Mouse (Mus musculus) testis, adult 2 months (tissue): Measurements from ENCODE around the gene Cfd. TPM values are rescaled to one million over a fixed set of nuclear protein-coding genes. Genes with fewer than 3 reads are reported as not detected.

Source experiments
- H3K27ac ChIP-seq: fragments of 200-500 bp; 2 replicates; pipeline ENCODE4 v1.5.1; 2012; ENCODE audit warnings: low read depth, low read length; ENCODE audit not compliant: control insufficient read depth, insufficient read depth
- H3K27me3 ChIP-seq: fragments of 200-500 bp; 2 replicates; pipeline ENCODE4 v1.6.1; 2012; ENCODE audit warnings: mild to moderate bottlenecking, low read length, moderate library complexity; ENCODE audit not compliant: control insufficient read depth, insufficient read depth
- H3K36me3 ChIP-seq: fragments of 200-500 bp; 2 replicates; pipeline ENCODE4 v1.6.1; 2012; ENCODE audit warnings: mild to moderate bottlenecking, low read length; ENCODE audit not compliant: control insufficient read depth, insufficient read depth
- H3K4me1 ChIP-seq: fragments of 200-500 bp; 2 replicates; pipeline ENCODE4 v1.6.1; 2012; ENCODE audit warnings: low read length; ENCODE audit not compliant: control insufficient read depth, insufficient read depth
- H3K4me3 ChIP-seq: fragments of 200-500 bp; 2 replicates; pipeline ENCODE4 v1.5.1; 2012; ENCODE audit warnings: low read depth, mild to moderate bottlenecking, low read length, moderate library complexity, mixed read lengths; ENCODE audit not compliant: control insufficient read depth
- CTCF ChIP-seq: fragments of 200-500 bp; IDR thresholded peaks from 2 replicates; pipeline ENCODE4 v1.5.1; 2012; ENCODE audit warnings: low read depth, mild to moderate bottlenecking, inconsistent platforms, low read length, moderate library complexity; ENCODE audit not compliant: control insufficient read depth, insufficient read depth, insufficient replicate concordance
- POLR2A ChIP-seq: fragments of 200-500 bp; IDR thresholded peaks from 2 replicates; pipeline ENCODE4 v1.6.1; 2012; ENCODE audit warnings: low read depth, mild to moderate bottlenecking, inconsistent platforms, low read length, moderate library complexity; ENCODE audit not compliant: control insufficient read depth
- polyA plus RNA-seq: library from polyadenylated mRNA; depleted of rRNA; stranded (reverse); fragments of >200 nt; gene quantifications from 2 replicates; pipeline ENCODE4 v1.2.3, GENCODE M21; 2012

Gene Cfd
- polyA plus RNA-seq, 1 experiment = 18.0 TPM

DNA sequence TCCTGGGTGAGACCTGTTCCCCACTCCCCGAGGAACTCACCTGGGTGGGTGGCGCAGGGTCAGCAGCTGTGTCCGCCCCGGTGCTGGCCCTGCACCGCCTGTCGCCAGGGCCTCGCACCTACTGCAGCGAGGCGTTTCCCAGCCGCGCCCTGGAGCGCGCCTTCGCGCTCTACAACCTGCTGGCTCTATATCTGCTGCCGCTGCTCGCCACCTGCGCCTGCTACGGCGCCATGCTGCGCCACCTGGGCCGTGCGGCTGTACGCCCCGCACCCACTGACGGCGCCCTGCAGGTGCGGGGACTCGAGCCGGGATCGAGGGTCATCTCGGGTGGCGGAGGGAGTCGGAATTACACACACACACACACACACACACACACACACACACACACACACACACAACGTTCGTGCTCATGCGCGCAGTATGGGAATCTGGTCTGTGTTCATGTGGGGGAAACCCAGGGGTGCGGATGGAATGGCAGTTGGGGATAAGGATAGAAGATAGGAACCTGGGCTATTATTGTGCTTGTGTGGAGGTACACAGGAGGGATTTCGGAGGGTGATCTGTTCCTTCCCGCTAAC lies 30.4 kb downstream of the Cfd start, which contains the start of gene R3hdm4:
TSS of gene R3hdm4 (minus strand) at position 251 of the 578 bp plus-strand sequence.
- Histone ChIP-seq H3K27ac (no peak within 1 kb of the TSS), H3K4me1 (peaks cover 30% of the 10 kb centered on the region), H3K36me3 (no peaks in the 10 kb centered on the region), H3K4me3 (no peak within 1 kb of the TSS; the same call in 1 of the 2 replicates), H3K27me3 (no peaks in the 10 kb centered on the region)
- TF ChIP-seq CTCF (no peak), POLR2A (no peak)

DNA sequence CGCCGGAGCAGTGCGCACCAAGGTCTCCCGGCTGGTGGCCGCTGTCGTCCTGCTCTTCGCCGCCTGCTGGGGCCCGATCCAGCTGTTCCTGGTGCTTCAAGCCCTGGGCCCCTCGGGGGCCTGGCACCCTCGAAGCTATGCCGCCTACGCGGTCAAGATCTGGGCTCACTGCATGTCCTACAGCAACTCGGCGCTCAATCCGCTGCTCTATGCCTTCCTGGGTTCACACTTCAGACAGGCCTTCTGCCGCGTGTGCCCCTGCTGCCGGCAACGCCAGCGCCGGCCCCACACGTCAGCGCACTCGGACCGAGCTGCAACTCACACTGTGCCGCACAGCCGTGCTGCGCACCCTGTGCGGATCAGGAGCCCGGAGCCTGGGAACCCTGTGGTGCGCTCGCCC lies 30.9 kb downstream of the Cfd start:
- H3K27me3 ChIP-seq = no peaks in the 10 kb centered on the region
- no peak overlapping the region for H3K27ac ChIP-seq
- H3K4me3 ChIP-seq = no peak overlapping the region
- H3K4me1 ChIP-seq = peaks cover 30% of the 10 kb centered on the region
- H3K36me3 ChIP-seq = no peaks in the 10 kb centered on the region
- no peak for TF ChIP-seq POLR2A
- no peak for TF ChIP-seq CTCF

DNA sequence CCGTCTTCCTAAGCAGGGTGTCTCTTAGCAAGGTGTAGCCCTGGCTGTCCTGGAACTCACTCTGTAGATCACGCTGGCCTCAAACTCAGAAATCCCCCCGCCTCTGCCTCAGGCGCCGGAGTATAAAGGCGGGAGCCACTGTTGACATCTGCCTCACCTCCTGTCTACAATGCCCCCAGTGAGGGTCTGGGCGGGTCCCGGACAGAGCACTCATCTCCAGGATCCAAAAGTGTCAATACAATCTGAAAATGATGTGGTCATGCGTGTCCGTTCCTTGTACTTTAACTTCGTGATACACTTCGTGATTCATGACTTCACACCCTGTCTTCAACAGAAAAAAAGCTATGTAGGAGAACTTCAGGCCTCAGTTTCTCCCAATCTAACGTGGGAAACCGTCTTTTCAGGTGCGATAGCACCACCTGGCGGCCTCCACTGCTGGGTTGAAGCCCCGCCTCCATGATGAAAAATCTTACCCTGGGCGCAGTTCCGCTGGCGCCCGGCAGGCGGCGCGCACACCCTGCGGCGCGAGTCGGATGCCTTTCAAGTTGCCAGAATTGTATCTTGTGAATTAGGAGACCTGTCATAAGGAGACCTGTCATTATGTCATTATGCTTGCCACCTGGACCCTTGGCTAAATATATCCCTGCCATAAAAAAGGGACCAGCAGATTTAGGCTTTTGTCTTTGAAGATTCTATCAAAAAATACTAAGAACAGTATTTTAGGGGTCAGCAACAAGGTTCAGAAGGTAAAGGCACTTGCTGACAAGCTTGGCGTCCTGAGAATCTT lies 34.5 kb downstream of the Cfd start:
- peaks cover 31% of the 10 kb centered on the region for H3K4me1 ChIP-seq
- TF ChIP-seq POLR2A (no peak), CTCF (peak; percentile 100)
- peak overlapping the region; percentile 74 for H3K4me3 ChIP-seq
- H3K27me3 ChIP-seq = no peaks in the 10 kb centered on the region
- no peaks in the 10 kb centered on the region for H3K36me3 ChIP-seq
- no peak overlapping the region for H3K27ac ChIP-seq

DNA sequence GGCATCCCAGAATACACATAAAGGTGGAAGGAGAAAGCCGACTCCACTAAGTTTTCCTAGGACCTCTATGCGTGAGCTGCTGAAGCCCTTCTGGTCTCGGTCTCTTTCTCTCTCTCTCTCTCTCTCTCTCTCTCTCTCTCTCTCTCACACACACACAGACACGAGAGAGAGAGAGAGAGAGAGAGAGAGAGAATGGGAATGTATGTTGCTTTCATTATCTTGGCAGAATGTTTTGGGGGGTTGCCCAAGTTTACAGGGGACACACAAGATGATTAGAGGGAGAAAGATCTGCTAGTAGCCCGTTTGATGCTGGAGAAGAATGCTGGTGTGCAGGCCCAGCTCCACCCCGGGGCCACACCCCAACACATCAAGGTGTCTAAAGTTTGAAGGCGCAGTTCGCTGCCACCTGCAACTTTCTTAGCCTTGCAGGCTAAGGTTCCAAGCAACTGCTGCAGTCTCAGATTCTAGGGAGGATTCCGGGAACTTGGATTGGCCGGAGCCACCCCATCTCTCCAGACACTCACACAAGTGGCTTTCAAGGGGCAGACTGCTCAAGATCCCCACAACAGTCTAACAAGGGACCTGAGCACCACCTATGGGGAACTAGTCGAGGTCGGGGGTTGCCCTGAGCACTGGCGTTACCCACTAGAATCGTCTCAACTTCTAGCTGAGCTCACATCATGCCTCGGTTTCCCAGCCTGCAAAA lies 35.3 kb downstream of the Cfd start:
- Histone ChIP-seq H3K27ac (peak overlapping the region; percentile 88), H3K4me3 (peak overlapping the region; percentile 78), H3K4me1 (peaks cover 26% of the 10 kb centered on the region), H3K27me3 (no peaks in the 10 kb centered on the region), H3K36me3 (no peaks in the 10 kb centered on the region)
- no peak for TF ChIP-seq POLR2A
- no peak for TF ChIP-seq CTCF

DNA sequence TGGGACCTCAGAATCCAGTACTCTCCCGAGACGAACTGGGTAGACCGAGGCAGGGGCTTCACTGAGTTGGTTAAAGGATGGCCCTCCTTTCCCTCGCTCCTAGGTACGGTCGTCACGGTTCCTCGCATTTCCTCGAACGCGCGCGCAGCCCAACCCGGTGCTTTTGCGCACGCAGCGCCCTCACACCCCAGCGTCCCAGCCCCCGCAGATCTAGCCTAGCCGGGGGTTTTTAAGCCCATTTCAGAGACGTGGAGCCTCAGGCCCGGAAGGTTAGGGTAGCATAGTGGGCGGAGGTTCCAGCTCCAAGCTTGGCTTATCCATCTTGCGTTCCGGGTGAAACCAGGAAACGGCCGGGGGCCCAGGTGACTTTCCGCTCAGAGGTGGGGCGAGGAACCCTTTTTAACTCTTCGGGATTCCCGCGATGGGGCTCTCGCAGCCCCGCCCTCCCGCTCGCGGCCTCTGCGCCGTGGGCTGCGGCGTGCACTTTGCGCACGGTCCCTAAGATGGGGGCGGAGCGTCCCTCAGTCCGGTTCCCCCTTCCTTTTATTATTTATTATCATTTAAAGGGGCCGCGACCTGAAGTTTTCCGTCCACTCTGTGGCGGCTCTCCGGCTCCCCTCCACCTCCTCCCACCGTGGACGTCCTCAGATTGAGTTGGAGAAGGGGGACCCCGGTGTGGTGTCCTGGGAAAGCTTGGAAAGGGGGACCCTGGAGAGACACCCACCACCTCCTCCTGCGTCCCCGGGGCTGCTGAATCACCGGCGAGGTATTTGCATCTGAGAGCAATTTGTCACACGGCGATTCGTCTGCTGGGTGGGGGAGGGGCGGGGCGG lies 36.1 kb downstream of the Cfd start, which contains the start of gene Arid3a:
TSS of gene Arid3a (plus strand) at position 553 of the 833 bp plus-strand sequence.
- no peaks in the 10 kb centered on the region for H3K27me3 ChIP-seq
- peaks cover 26% of the 10 kb centered on the region for H3K4me1 ChIP-seq
- H3K27ac ChIP-seq = peak within 1 kb of the TSS; percentile 88

DNA sequence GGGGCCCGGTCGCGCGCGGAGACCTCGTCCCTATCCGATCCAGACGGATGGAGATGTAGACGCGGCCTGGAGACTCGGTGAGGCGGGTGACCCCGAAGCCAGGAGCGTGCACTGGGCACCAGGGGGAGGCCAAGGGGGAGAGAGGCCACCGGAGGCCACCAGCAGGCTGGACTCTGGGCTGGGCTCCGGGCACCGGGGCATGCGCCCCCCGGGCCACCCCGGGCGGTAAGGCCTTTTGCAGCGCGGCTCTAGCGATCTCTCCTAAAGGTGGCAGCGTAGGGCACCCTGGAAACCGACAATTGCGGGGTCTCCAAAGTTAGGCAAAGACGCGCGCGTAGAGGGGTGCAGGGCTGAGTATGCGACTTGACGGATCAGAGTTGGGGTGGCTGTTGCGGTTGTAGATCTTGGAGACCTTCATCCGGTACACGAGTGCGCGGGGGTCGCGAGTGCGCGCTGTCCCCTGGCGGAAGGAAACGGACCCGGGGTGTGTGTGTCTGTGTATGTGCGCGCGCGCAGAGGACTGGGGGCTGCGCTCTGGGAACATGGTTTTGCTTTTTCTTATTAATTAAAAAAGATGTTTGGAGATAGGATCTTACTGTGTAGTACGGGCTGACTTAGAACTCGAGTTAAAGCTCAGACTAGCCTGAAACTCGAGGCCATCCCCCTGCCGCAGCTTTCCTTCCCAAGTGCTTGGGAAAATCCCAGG lies 36.8 kb downstream of the Cfd start:
- no peaks in the 10 kb centered on the region for H3K27me3 ChIP-seq

More for the DNA sequence above, 36.1 kb downstream of the Cfd start, which contains the start of gene Arid3a:
- no peak for TF ChIP-seq CTCF
- peak; percentile 19 for TF ChIP-seq POLR2A
- Histone ChIP-seq H3K4me3 (peak within 1 kb of the TSS; percentile 78), H3K36me3 (no peaks in the 10 kb centered on the region)

More for the DNA sequence above, 36.8 kb downstream of the Cfd start:
- TF ChIP-seq CTCF (no peak), POLR2A (no peak)
- H3K4me1 ChIP-seq = peaks cover 30% of the 10 kb centered on the region
- H3K4me3 ChIP-seq = peak overlapping the region; percentile 78
- no peaks in the 10 kb centered on the region for H3K36me3 ChIP-seq
- peak overlapping the region; percentile 55; the same call in 1 of the 2 replicates for H3K27ac ChIP-seq
